Mouse (Mus musculus) ES-E14 (cell line): ENCODE results near the gene Ctsc.
"Not testable (repeated sequence)": the region's sequence is repeated elsewhere in the genome, so short reads cannot be mapped to it uniquely, and the experiment has no call there.

Experiments used
- HCFC1 ChIP-seq: IDR thresholded peaks from 2 replicates; pipeline ENCODE4 v1.6.1; 2012; ENCODE audit warnings: low read length, inconsistent platforms, borderline replicate concordance; ENCODE audit not compliant: insufficient read depth
- MAFK ChIP-seq: IDR thresholded peaks from 2 replicates; pipeline ENCODE4 v1.6.1; 2014; ENCODE audit warnings: mild to moderate bottlenecking, low read depth, low read length, inconsistent platforms; ENCODE audit not compliant: insufficient read depth

DNA sequence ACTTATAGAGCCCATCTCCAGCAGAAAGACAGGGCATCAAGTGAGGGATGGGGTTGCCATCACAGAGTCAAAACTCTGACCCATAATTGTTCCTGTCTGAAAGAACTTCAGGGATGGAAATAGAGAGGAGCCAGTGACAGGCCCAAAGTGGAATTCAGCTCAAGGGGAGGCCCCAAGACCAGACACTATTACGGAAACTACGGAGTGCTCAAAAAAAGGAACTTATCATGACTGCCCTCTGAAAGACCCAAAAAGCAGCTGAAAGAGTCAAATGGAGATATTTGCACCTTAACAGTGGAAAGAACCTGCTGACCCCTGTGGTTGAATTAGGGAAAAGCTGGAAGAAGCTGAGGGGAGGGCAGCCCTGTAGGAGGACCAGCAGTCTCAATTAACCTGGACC, 27.5 kb upstream of the Ctsc start:
- not testable (repeated sequence) for TF ChIP-seq HCFC1, MAFK
